ENCODE assay signal across 20 mouse cellular contexts in the genomic region with DNA sequence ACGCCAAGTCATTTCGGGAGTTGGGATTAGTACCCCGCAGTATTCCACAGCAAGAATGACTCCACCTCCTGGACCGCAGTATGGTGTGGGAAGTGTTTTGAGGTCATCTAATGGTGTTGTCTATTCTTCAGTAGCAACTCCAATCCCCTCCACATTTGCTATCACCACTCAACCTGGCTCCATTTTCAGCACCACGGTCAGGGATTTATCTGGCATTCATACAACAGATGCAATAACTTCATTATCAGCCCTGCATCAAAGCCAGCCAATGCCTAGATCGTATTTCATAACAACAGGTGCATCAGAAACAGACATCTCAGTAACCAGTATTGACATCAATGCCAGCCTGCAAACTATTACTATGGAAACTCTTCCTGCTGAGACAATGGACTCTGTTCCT.
DNase-seq lines count a peak whose midpoint lies in the region; ATAC-seq and TF ChIP-seq lines count a peak whose summit lies in the region.
"Had no signal": no experiment of that assay in that cellular context is flagged by ENCODE, and none has a peak within 500 bp of the region (broad histone marks: within the 10 kb centered on the region; RNA-seq: fewer than 3 reads in every experiment).

No protein-coding gene starts in this region.

- no peak overlapping the region for H3K4me2 ChIP-seq in intestine, embryonic 14.5 days (ENCODE audit: low read length)
- H3K4me2 ChIP-seq in intestine, postnatal 0 days (replicated peaks; ENCODE audit: low read depth) = no peak overlapping the region
- no peak overlapping the region for H3K4me2 ChIP-seq in limb, embryonic 14.5 days (replicated peaks; ENCODE audit: low read depth, low read length, severe bottlenecking)
- H3K4me2 ChIP-seq: embryonic facial prominence, embryonic 15.5 days; heart, embryonic 13.5 days; limb, embryonic 13.5 days; midbrain, embryonic 13.5 days had no signal

- H3K9me3 ChIP-seq in intestine, embryonic 14.5 days (ENCODE audit: control insufficient read depth, low read length) = no peaks in the 10 kb centered on the region
- no peaks in the 10 kb centered on the region for H3K9me3 ChIP-seq in intestine, postnatal 0 days (ENCODE audit: control insufficient read depth)
- no peaks in the 10 kb centered on the region for H3K9me3 ChIP-seq in limb, embryonic 14.5 days (ENCODE audit: control insufficient read depth, low read length)
- H3K9me3 ChIP-seq: embryonic facial prominence, embryonic 15.5 days; forebrain, embryonic 10.5 days; limb, embryonic 13.5 days; midbrain, embryonic 13.5 days had no signal

- WGBS in intestine, embryonic 14.5 days = 88% methylated on average over 6 of the region's 6 CpGs
- WGBS in intestine, postnatal 0 days = 90% methylated on average over 6 of the region's 6 CpGs
- 94% methylated on average over 6 of the region's 6 CpGs for WGBS in limb, embryonic 14.5 days

- TF ChIP-seq POLR2A in limb, embryonic 14.5 days (IDR thresholded peaks at IDR 0.05; ENCODE audit: borderline replicate concordance, extremely low read depth, insufficient read depth, insufficient read length) = no peak

- no peak overlapping the region for H3K27ac ChIP-seq in intestine, embryonic 14.5 days (ENCODE audit: low read depth)
- no peak overlapping the region for H3K27ac ChIP-seq in intestine, postnatal 0 days (ENCODE audit: low read depth, low read length)
- no peak overlapping the region for H3K27ac ChIP-seq in limb, embryonic 14.5 days (replicated peaks; ENCODE audit: low read depth, low read length)
- H3K27ac ChIP-seq: embryonic facial prominence, embryonic 15.5 days; forebrain, embryonic 10.5 days; heart, embryonic 13.5 days; limb, embryonic 13.5 days; liver, embryonic 14.5 days; midbrain, embryonic 13.5 days had no signal

- H3K4me3 ChIP-seq in intestine, embryonic 14.5 days (ENCODE audit: low read depth, low read length) = no peak overlapping the region
- no peak overlapping the region for H3K4me3 ChIP-seq in intestine, postnatal 0 days (ENCODE audit: low read depth, low read length)
- H3K4me3 ChIP-seq in limb, embryonic 14.5 days (replicated peaks; ENCODE audit: low read length) = no peak overlapping the region
- H3K4me3 ChIP-seq: embryonic facial prominence, embryonic 15.5 days; forebrain, embryonic 10.5 days; heart, embryonic 13.5 days; limb, embryonic 13.5 days; midbrain, embryonic 13.5 days had no signal

- no peak for ATAC-seq in intestine, embryonic 14.5 days (replicated peaks; ENCODE audit: low FRiP score, low TSS enrichment, low read depth)
- ATAC-seq in intestine, postnatal 0 days = no peak
- ATAC-seq in limb, embryonic 14.5 days (ENCODE audit: low FRiP score, low read depth) = no peak
- no peak for ATAC-seq in frontal cortex, adult (ENCODE audit: low TSS enrichment)
- ATAC-seq: forebrain, postnatal 0 days; hindbrain, embryonic 16.5 days; lung, postnatal 0 days; midbrain, embryonic 13.5 days; Patski had no signal

- H3K36me3 ChIP-seq in intestine, embryonic 14.5 days (ENCODE audit: control insufficient read depth, insufficient read depth, low read length) = no peaks in the 10 kb centered on the region
- no peaks in the 10 kb centered on the region for H3K36me3 ChIP-seq in intestine, postnatal 0 days (ENCODE audit: control insufficient read depth, insufficient read depth)
- H3K36me3 ChIP-seq in limb, embryonic 14.5 days (ENCODE audit: control insufficient read depth, insufficient read depth, low read length) = no peaks in the 10 kb centered on the region
- H3K36me3 ChIP-seq: embryonic facial prominence, embryonic 15.5 days; heart, embryonic 13.5 days; limb, embryonic 13.5 days had no signal

- H3K9ac ChIP-seq in intestine, embryonic 14.5 days (ENCODE audit: low read length) = no peak overlapping the region
- no peak overlapping the region for H3K9ac ChIP-seq in intestine, postnatal 0 days (ENCODE audit: low read depth, low read length)
- H3K9ac ChIP-seq in limb, embryonic 14.5 days (ENCODE audit: low read depth, low read length, severe bottlenecking) = no peak overlapping the region
- H3K9ac ChIP-seq: embryonic facial prominence, embryonic 15.5 days; forebrain, postnatal 0 days; heart, embryonic 13.5 days; limb, embryonic 13.5 days; liver, embryonic 14.5 days; midbrain, embryonic 13.5 days had no signal

- no peaks in the 10 kb centered on the region for H3K27me3 ChIP-seq in intestine, embryonic 14.5 days (replicated peaks; ENCODE audit: control insufficient read depth, insufficient read depth, low read length)
- H3K27me3 ChIP-seq in intestine, postnatal 0 days (replicated peaks; ENCODE audit: control insufficient read depth, insufficient read depth, low read length) = no peaks in the 10 kb centered on the region
- no peaks in the 10 kb centered on the region for H3K27me3 ChIP-seq in limb, embryonic 14.5 days (ENCODE audit: control insufficient read depth, insufficient read depth, low read length)
- H3K27me3 ChIP-seq: embryonic facial prominence, embryonic 15.5 days; heart, embryonic 13.5 days; limb, embryonic 13.5 days; midbrain, embryonic 13.5 days; Patski had no signal

- DNase-seq in intestine, embryonic 14.5 days (ENCODE audit: low spot score) = peak; percentile 67
- peak; percentile 32 for DNase-seq in 3T3-L1 (ENCODE audit: low read depth, low spot score)
- peak; percentile 6 for DNase-seq in adipocyte (ENCODE audit: low spot score)
- DNase-seq in limb, embryonic 14.5 days (ENCODE audit: low spot score) = peak; percentile 36
- DNase-seq in frontal cortex, adult 2 months (ENCODE audit: extremely low spot score in 1 of 2, low spot score in 1 of 2) = no peak
- DNase-seq: cerebellum, adult 18-20 months; cerebellum, postnatal 36 days; forebrain, postnatal 0 days; kidney, adult 18-20 months had no signal

- TF ChIP-seq CTCF in intestine, postnatal 0 days (IDR thresholded peaks at IDR 0.05; ENCODE audit: low read depth) = no peak

- H3K4me1 ChIP-seq in intestine, embryonic 14.5 days (replicated peaks; ENCODE audit: control insufficient read depth, insufficient read depth, low read length) = no peaks in the 10 kb centered on the region
- no peaks in the 10 kb centered on the region for H3K4me1 ChIP-seq in intestine, postnatal 0 days (replicated peaks; ENCODE audit: control insufficient read depth, insufficient read depth, low read length)
- H3K4me1 ChIP-seq in limb, embryonic 14.5 days (ENCODE audit: control insufficient read depth, insufficient read depth, low read length) = no peaks in the 10 kb centered on the region
- H3K4me1 ChIP-seq: embryonic facial prominence, embryonic 15.5 days; forebrain, embryonic 10.5 days; heart, embryonic 13.5 days; limb, embryonic 13.5 days; midbrain, embryonic 13.5 days had no signal

Comparison
In these comparisons a context has a peak if more than half of its experiments do, and no peak if none do; other contexts are left out.
1. DNase-seq: peak in intestine, embryonic 14.5 days (single experiment), 3T3-L1 (single experiment), adipocyte (single experiment) and limb, embryonic 14.5 days (single experiment); none in frontal cortex, adult 2 months (0 of 2).